Mouse (Mus musculus): Measurements from ENCODE around the gene Smug1. TPM values are rescaled to one million over a fixed set of nuclear protein-coding genes. Genes with fewer than 3 reads are reported as not detected.

Gene Smug1
- polyA plus RNA-seq, 1 experiment from 2014 or later: 25.1 TPM

DNA sequence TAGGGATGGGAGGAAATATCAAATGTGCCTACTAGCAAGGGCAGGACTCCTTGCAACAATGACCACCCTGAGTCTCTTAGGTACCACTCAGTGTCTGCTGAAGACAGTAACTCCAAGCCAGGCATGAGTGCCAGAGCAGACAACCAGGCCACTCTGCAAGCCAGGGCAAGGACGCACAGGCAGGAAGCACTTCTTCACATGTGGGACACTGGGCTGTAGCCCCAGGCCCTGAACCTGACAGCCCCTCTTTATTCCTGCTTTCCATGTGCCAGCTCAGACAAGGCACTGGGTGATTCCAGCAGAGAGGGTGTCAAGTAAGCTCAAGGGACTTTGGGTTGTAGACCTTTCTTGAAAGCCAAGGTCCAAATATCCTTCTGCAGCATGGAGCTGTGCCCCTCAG lies 11.9 kb upstream of the Smug1 start:
- Histone ChIP-seq H3K4me3 (ENCODE audit: low read length) (no peak overlapping the region), H3K27me3 (replicated peaks; ENCODE audit: control insufficient read depth, insufficient read depth, low read length) (peaks cover 45% of the 10 kb centered on the region), H3K4me2 (ENCODE audit: low read length) (no peak overlapping the region), H3K9ac (ENCODE audit: low read depth, low read length) (no peak overlapping the region), H3K9me3 (ENCODE audit: control insufficient read depth, low read length) (no peaks in the 10 kb centered on the region), H3K27ac (ENCODE audit: low read depth, low read length) (no peak overlapping the region), H3K4me1 (ENCODE audit: control insufficient read depth, insufficient read depth, low read depth, low read length) (peaks cover 10% of the 10 kb centered on the region), H3K36me3 (ENCODE audit: control insufficient read depth, insufficient read depth, low read length) (no peaks in the 10 kb centered on the region)
- no peak for ATAC-seq
- 53% methylated on average over 1 of the region's 1 CpGs for WGBS

DNA sequence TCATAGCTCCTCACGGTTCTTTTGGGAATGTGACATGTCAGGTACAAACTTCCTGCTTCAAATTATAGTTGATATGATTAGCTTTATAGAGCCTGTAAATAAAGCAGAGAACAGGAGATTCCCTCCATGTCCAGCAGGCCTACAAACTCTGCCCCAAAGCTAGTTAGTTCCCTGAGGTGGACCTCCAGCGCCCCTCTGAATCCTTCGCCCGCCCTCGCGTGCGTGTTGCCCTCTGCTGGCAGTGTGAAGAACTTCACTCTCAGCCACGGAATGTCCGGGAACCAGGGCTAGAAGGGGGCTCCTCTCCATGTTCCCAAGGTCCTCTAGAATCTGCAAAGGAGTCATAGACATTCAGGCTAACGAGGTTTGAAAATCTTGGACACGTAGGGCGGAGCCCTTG lies 11.2 kb upstream of the Smug1 start:
- H3K4me3 ChIP-seq (ENCODE audit: low read length): no peak overlapping the region
- no peak overlapping the region for H3K4me2 ChIP-seq (ENCODE audit: low read length)
- WGBS: 8% methylated on average over 12 of the region's 12 CpGs

DNA sequence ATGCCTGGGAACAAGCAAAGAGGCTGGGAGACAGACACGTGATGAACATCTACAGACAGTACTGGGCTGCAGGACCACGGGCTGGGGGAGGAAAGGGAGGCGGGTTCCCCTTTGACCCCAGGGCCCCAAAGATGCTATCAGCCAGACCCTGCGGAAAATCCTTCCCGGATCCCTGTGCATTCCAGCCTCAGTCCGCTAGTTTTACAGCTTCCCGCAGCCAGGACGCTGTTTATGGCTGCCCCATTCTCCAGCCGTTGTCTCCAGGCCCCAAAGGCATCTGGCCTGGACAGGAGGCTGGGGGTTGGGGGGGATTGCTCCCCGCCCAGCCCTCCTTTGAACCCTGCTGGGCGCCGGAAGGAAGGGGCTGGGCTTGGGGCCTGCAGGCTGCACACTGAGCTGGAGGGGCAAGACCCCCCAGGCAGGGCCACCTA lies 10.7 kb upstream of the Smug1 start:
- Histone ChIP-seq H3K4me1 (ENCODE audit: control insufficient read depth, insufficient read depth, low read depth, low read length) (no peaks in the 10 kb centered on the region; the same call in none of the 2 replicates), H3K27ac (ENCODE audit: low read depth, low read length) (no peak overlapping the region), H3K9me3 (ENCODE audit: control insufficient read depth, low read length) (no peaks in the 10 kb centered on the region), H3K9ac (ENCODE audit: low read depth, low read length) (no peak overlapping the region), H3K27me3 (replicated peaks; ENCODE audit: control insufficient read depth, insufficient read depth, low read length) (peaks cover 53% of the 10 kb centered on the region), H3K4me3 (ENCODE audit: low read length) (no peak overlapping the region), H3K36me3 (ENCODE audit: control insufficient read depth, insufficient read depth, low read length) (no peaks in the 10 kb centered on the region), H3K4me2 (ENCODE audit: low read length) (no peak overlapping the region)
- 7% methylated on average over 12 of the region's 12 CpGs for WGBS
- ATAC-seq: no peak

More for the DNA sequence above, 11.2 kb upstream of the Smug1 start:
- H3K27ac ChIP-seq (ENCODE audit: low read depth, low read length): no peak overlapping the region
- no peak for ATAC-seq
- H3K36me3 ChIP-seq (ENCODE audit: control insufficient read depth, insufficient read depth, low read length): no peaks in the 10 kb centered on the region
- no peaks in the 10 kb centered on the region for H3K9me3 ChIP-seq (ENCODE audit: control insufficient read depth, low read length)
- no peak overlapping the region for H3K9ac ChIP-seq (ENCODE audit: low read depth, low read length)
- peaks cover 4% of the 10 kb centered on the region for H3K4me1 ChIP-seq (ENCODE audit: control insufficient read depth, insufficient read depth, low read depth, low read length)
- peaks cover 48% of the 10 kb centered on the region for H3K27me3 ChIP-seq (replicated peaks; ENCODE audit: control insufficient read depth, insufficient read depth, low read length)

DNA sequence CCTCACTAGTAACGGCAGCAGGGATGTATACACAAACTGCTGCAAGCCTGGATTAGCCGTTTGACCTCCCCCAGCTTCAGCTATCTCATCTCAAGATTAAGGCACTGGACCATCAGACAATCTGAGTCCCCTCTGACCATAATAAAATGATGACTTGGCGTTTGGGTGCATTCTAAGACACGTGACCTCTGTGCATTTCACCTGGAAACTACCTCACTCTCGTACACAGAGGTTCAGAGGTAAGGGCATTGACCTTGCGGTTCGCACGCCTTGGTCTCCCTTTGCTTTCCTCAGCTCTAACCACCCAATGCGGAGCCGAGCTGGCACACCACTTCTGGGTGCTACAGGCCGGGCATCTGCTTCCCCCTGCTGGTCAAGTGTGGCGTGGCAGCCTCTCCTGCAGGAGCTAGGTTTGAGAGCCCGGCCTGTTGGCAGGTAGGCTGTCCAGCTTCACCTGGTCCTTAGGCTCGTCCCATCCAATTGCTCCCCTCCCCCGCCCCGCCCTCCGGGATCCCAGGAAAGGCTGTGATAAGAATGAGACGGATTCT lies 10.1 kb upstream of the Smug1 start:
- H3K9ac ChIP-seq (ENCODE audit: low read depth, low read length): no peak overlapping the region
- no peaks in the 10 kb centered on the region for H3K9me3 ChIP-seq (ENCODE audit: control insufficient read depth, low read length)
- H3K4me2 ChIP-seq (ENCODE audit: low read length): peak overlapping the region; percentile 32; the same call in 1 of the 2 replicates
- no peak overlapping the region for H3K4me3 ChIP-seq (ENCODE audit: low read length)
- no peaks in the 10 kb centered on the region; the same call in 1 of the 2 replicates for H3K4me1 ChIP-seq (ENCODE audit: control insufficient read depth, insufficient read depth, low read depth, low read length)
- whole genome bisulfite sequencing: 1% methylated on average over 18 of the region's 18 CpGs
- no peaks in the 10 kb centered on the region for H3K36me3 ChIP-seq (ENCODE audit: control insufficient read depth, insufficient read depth, low read length)
- no peak overlapping the region for H3K27ac ChIP-seq (ENCODE audit: low read depth, low read length)
- peak; percentile 86 for ATAC-seq
- H3K27me3 ChIP-seq (replicated peaks; ENCODE audit: control insufficient read depth, insufficient read depth, low read length): peaks cover 57% of the 10 kb centered on the region

DNA sequence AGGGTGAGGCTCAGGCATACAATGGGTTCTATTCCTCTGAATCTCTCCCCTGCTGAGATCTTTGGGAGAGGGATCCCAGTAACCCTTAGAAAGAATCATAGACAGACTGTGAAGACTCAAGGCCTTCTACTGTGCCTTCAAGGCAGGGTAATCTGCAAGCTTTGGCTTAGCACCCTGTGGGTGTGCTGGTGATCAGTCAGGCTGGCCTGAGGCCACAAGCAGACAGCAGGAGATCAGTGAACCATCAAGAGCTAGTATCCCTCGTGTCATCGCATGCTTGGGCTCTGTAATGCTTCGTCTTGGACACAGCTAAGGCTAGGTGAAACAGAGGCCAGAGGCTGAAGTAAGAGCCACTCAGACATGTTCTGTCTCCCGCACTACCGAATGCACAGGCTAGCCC lies 6.4 kb upstream of the Smug1 start:
- ATAC-seq: no peak

DNA sequence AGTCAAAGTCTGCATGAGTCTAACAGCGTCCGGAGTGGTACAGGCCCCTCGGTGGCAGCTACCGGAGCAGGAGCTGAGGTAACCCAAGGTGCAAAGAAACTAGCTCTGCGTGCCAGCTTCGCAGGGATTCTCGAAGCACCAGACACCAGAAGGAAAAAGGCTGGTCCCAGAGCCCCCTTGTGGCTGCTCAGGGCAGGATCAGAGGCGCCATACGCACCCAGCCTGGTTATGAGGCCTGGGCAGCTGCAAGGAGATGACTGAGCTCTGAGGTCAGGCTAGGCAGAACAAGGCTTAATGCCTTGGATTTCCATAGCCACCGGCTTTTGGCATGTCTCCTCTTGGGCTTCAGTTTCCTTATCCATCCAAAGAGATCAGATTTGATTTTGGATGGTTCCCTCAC lies 5.6 kb upstream of the Smug1 start:
- no peak for ATAC-seq
- no peak overlapping the region for H3K27ac ChIP-seq (ENCODE audit: low read depth, low read length)
- 0 out of 2 replicates have a peak overlapping the region, but pooled peaks have one; percentile 35 for H3K9ac ChIP-seq (ENCODE audit: low read depth, low read length)
- peaks cover 49% of the 10 kb centered on the region for H3K27me3 ChIP-seq (replicated peaks; ENCODE audit: control insufficient read depth, insufficient read depth, low read length)
- H3K4me1 ChIP-seq (ENCODE audit: control insufficient read depth, insufficient read depth, low read depth, low read length): peaks cover 18% of the 10 kb centered on the region
- no peak overlapping the region for H3K4me2 ChIP-seq (ENCODE audit: low read length)
- no peaks in the 10 kb centered on the region for H3K9me3 ChIP-seq (ENCODE audit: control insufficient read depth, low read length)
- no peak overlapping the region for H3K4me3 ChIP-seq (ENCODE audit: low read length)
- 6% methylated on average over 10 of the region's 10 CpGs for WGBS
- no peaks in the 10 kb centered on the region for H3K36me3 ChIP-seq (ENCODE audit: control insufficient read depth, insufficient read depth, low read length)

More for the DNA sequence above, 6.4 kb upstream of the Smug1 start:
- H3K27me3 ChIP-seq (replicated peaks; ENCODE audit: control insufficient read depth, insufficient read depth, low read length): peaks cover 47% of the 10 kb centered on the region
- no peaks in the 10 kb centered on the region for H3K9me3 ChIP-seq (ENCODE audit: control insufficient read depth, low read length)
- H3K4me1 ChIP-seq (ENCODE audit: control insufficient read depth, insufficient read depth, low read depth, low read length): peaks cover 18% of the 10 kb centered on the region
- WGBS: 68% methylated on average over 5 of the region's 5 CpGs
- no peak overlapping the region for H3K4me3 ChIP-seq (ENCODE audit: low read length)
- H3K9ac ChIP-seq (ENCODE audit: low read depth, low read length): no peak overlapping the region
- H3K27ac ChIP-seq (ENCODE audit: low read depth, low read length): no peak overlapping the region
- H3K4me2 ChIP-seq (ENCODE audit: low read length): no peak overlapping the region
- no peaks in the 10 kb centered on the region for H3K36me3 ChIP-seq (ENCODE audit: control insufficient read depth, insufficient read depth, low read length)

DNA sequence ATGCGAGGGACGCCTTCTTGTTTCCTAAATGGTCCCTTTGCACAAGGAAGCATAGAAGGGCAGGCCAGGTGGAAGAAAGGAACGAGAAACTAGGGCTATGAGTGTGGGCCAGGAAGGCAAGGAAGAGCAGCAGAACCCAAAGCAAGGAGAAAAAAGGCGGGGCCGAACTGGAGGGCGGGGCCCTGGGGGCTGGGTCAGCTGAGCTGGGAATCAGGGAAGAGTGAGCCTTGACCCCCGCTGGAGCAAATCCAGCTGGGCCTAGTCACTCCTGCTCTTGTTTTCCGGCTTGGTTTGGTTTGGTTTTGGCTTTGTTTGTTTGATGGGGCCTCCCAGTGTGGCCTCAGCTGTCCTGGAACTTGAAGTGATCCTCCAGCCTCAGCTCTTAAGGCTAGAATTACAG lies 4.4 kb upstream of the Smug1 start:
- WGBS: 16% methylated on average over 8 of the region's 8 CpGs
- ATAC-seq: no peak
- Histone ChIP-seq H3K36me3 (ENCODE audit: control insufficient read depth, insufficient read depth, low read length) (no peaks in the 10 kb centered on the region), H3K9ac (ENCODE audit: low read depth, low read length) (no peak overlapping the region), H3K27me3 (replicated peaks; ENCODE audit: control insufficient read depth, insufficient read depth, low read length) (peaks cover 52% of the 10 kb centered on the region), H3K4me2 (ENCODE audit: low read length) (no peak overlapping the region), H3K9me3 (ENCODE audit: control insufficient read depth, low read length) (no peaks in the 10 kb centered on the region), H3K27ac (ENCODE audit: low read depth, low read length) (no peak overlapping the region), H3K4me3 (ENCODE audit: low read length) (no peak overlapping the region), H3K4me1 (ENCODE audit: control insufficient read depth, insufficient read depth, low read depth, low read length) (peaks cover 18% of the 10 kb centered on the region)

DNA sequence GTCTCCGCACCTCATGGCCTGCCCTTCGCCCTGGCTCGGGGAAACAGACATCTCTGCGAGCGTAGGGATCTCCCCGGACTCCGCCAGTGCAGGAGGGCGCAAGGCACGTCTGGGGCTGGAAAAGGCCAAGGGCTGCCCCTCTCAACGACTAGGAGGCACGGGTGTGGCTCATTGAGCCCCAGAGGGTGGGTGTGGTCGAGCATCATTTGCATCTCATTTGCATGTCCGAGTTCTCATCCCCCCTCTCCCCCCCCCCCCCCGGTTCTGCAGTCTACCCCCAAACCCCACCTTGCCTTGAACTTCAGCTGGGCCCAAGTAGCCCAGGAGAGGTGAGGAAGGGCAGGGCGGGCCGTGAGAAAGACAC lies 3.4 kb upstream of the Smug1 start:
- H3K27me3 ChIP-seq (replicated peaks; ENCODE audit: control insufficient read depth, insufficient read depth, low read length): peaks cover 45% of the 10 kb centered on the region
- H3K36me3 ChIP-seq (ENCODE audit: control insufficient read depth, insufficient read depth, low read length): no peaks in the 10 kb centered on the region
- peak overlapping the region; percentile 4; the same call in 1 of the 2 replicates for H3K4me3 ChIP-seq (ENCODE audit: low read length)
- H3K4me1 ChIP-seq (ENCODE audit: control insufficient read depth, insufficient read depth, low read depth, low read length): peaks cover 18% of the 10 kb centered on the region
- peak overlapping the region; percentile 43 for H3K9ac ChIP-seq (ENCODE audit: low read depth, low read length)
- H3K4me2 ChIP-seq (ENCODE audit: low read length): peak overlapping the region; percentile 97
- WGBS: 8% methylated on average over 13 of the region's 16 CpGs
- no peak overlapping the region for H3K27ac ChIP-seq (ENCODE audit: low read depth, low read length)
- ATAC-seq: no peak
- no peaks in the 10 kb centered on the region for H3K9me3 ChIP-seq (ENCODE audit: control insufficient read depth, low read length)

DNA sequence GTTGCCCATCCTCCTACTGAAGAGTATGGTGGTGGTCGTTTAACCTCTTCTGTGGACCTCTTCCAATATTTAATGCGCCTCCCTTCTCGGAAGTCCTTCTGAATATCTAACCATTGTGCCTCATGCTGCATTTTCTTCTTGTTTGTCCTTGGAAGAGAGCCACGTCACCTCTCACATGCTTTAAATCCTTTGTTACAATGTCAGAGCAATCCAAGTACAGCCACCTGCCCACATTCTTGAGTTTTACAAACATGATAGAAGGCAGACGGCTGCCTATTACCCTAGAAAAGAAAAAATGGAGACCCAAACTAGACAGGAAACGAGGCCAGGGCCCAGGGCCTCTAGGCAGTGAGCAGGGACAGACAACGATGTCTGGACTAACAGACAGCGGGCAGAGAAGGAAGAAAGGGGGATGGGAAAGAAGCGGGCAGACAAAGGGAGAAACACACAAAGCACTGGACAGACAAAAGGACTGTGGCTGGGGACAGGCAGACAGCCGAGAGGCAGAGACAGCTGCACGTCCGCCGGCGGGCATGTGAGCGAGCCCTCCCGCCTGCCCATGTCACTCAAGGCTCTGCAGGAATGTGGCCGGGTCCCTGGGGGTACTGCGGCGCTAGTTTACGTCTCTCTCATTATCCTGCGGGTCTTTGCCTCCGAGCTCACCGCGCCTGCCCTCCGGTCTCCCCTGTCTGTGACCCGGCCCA lies 2.9 kb upstream of the Smug1 start:
- Histone ChIP-seq H3K36me3 (ENCODE audit: control insufficient read depth, insufficient read depth, low read length) (no peaks in the 10 kb centered on the region), H3K4me2 (ENCODE audit: low read length) (peak overlapping the region; percentile 97), H3K27me3 (replicated peaks; ENCODE audit: control insufficient read depth, insufficient read depth, low read length) (peaks cover 40% of the 10 kb centered on the region), H3K27ac (ENCODE audit: low read depth, low read length) (no peak overlapping the region; the same call in 1 of the 2 replicates), H3K9me3 (ENCODE audit: control insufficient read depth, low read length) (no peaks in the 10 kb centered on the region), H3K4me1 (ENCODE audit: control insufficient read depth, insufficient read depth, low read depth, low read length) (peaks cover 20% of the 10 kb centered on the region), H3K4me3 (ENCODE audit: low read length) (peak overlapping the region; percentile 53), H3K9ac (ENCODE audit: low read depth, low read length) (peak overlapping the region; percentile 67)
- 2% methylated on average over 26 of the region's 26 CpGs for WGBS
- no peak for ATAC-seq

Measured in hindbrain, embryonic 16.5 days (tissue).